Mouse (Mus musculus): ENCODE data around the gene Heatr6. TPM values are rescaled to one million over a fixed set of nuclear protein-coding genes. Genes with fewer than 3 reads are reported as not detected.

Heatr6 gene
- total RNA-seq, 2 experiments from 2014 or later = 6.4 to 7.4 TPM

- DNase-seq = no peak
Observed at GRCm38 (mm10) chr11:83802166-83802565, 48.7 kb downstream of the Heatr6 start.

GRCm38 (mm10) chr11:83802581-83802980 is 49.1 kb downstream of the Heatr6 start:
- DNase-seq = no peak

- DNase-seq = no peak
Observed at GRCm38 (mm10) chr11:83810441-83810840, 56.9 kb downstream of the Heatr6 start.

- no peak for DNase-seq
Observed at GRCm38 (mm10) chr11:83815191-83815590, 61.7 kb downstream of the Heatr6 start.

GRCm38 (mm10) chr11:83815628-83816027 is 62.1 kb downstream of the Heatr6 start:
- no peak for DNase-seq

- DNase-seq = no peak
Observed at GRCm38 (mm10) chr11:83817048-83817447, 63.6 kb downstream of the Heatr6 start.

- DNase-seq = no peak
Observed at GRCm38 (mm10) chr11:83817994-83818393, 64.5 kb downstream of the Heatr6 start.

- DNase-seq = no peak
Observed at GRCm38 (mm10) chr11:83818591-83819127, 65.2 kb downstream of the Heatr6 start.

- no peak for DNase-seq
Observed at GRCm38 (mm10) chr11:83819806-83820483, 66.4 kb downstream of the Heatr6 start.

GRCm38 (mm10) chr11:83826142-83826541 is 72.6 kb downstream of the Heatr6 start:
- DNase-seq = no peak

- no peak for DNase-seq
Observed at GRCm38 (mm10) chr11:83828553-83829142, 75.2 kb downstream of the Heatr6 start.

- DNase-seq = no peak
Observed at GRCm38 (mm10) chr11:83832389-83832788, 78.9 kb downstream of the Heatr6 start.

Other genes starting within 250 kb of the Heatr6 start
- not detected for gene Heatr9, start 231.5 kb upstream of the Heatr6 start, total RNA-seq (2021)
- gene Ccl5, start 223.2 kb upstream of the Heatr6 start, total RNA-seq (2021) = not detected
- gene Ccl9, start 175.1 kb upstream of the Heatr6 start, total RNA-seq (2021) = 1 to 10 TPM; 4.0 to 5.0 TPM
- gene Ccl6, start 160.6 kb upstream of the Heatr6 start, total RNA-seq (2021) = 1 to 10 TPM; 4.7 to 8.4 TPM
- not detected for gene Rpl9-ps1, start 108.1 kb upstream of the Heatr6 start, total RNA-seq (2021)
- gene Ccl3, start 104.3 kb upstream of the Heatr6 start, total RNA-seq (2021) = not detected
- not detected for gene Ccl4, start 91.1 kb upstream of the Heatr6 start, total RNA-seq (2021)
- 1 to 10 TPM; 1.2 to 1.9 TPM for gene Wfdc17, start 49.7 kb upstream of the Heatr6 start, total RNA-seq (2021)
- not detected for gene Wfdc18, start 44.7 kb upstream of the Heatr6 start, total RNA-seq (2021)
- 1 to 10 TPM in 1 of 2 experiments, not detected in 1; 3.4 TPM for gene Wfdc21, start 6.8 kb upstream of the Heatr6 start, total RNA-seq (2021)
- gene Hnf1b, start 96.4 kb downstream of the Heatr6 start, total RNA-seq (2021) = not detected
- gene Ddx52, start 188.4 kb downstream of the Heatr6 start, total RNA-seq (2021) = 1 to 10 TPM; 8.6 to 8.7 TPM
- 10 to 100 TPM; 30.5 to 32.3 TPM for gene Synrg, start 210.7 kb downstream of the Heatr6 start, total RNA-seq (2021)

Data from gastrocnemius, postnatal 25 days (tissue).